In genomic region chr8:121115948-121116347, GRCm38 (mm10) we compare ENCODE assay signal across 7 mouse cellular contexts. TPM values are rescaled to one million over a fixed set of nuclear protein-coding genes. Genes with fewer than 3 reads are reported as not detected.
A peak's percentile ranks its signal among the peaks of the same experiment; 100 is the strongest.
DNase-seq lines count a peak whose midpoint lies in the region; ATAC-seq and TF ChIP-seq lines count a peak whose summit lies in the region.

Gene Foxc2 (plus strand): TSS chr8:121116171.

- H3K9ac ChIP-seq in intestine, embryonic 14.5 days (ENCODE audit: low read length), result peak within 1 kb of the TSS; percentile 27
- H3K9ac ChIP-seq in limb, embryonic 12.5 days (replicated peaks), result peak within 1 kb of the TSS; percentile 70
- H3K9ac ChIP-seq in midbrain, embryonic 14.5 days (replicated peaks; ENCODE audit: low read length), result 0 out of 2 replicates have a peak within 1 kb of the TSS, but pooled peaks have one; percentile 7

- intact Hi-C loops in gastrocnemius, postnatal 14 days (cut with DNase I; ENCODE audit: low total_unique reads), result loop anchor here (10.0 kb wide), 1 partner anchor 99 kb away; no protein-coding TSS in a partner anchor

- ATAC-seq in Patski, result peak; percentile 61
- ATAC-seq in intestine, embryonic 14.5 days (replicated peaks; ENCODE audit: low FRiP score, low TSS enrichment, low read depth), result peak; percentile 49; the same call in 1 of the 2 replicates
- no peak for ATAC-seq in limb, embryonic 12.5 days (ENCODE audit: insufficient number of reproducible peaks, insufficient read depth, low FRiP score, low TSS enrichment, low read depth)
- no peak for ATAC-seq in midbrain, embryonic 14.5 days (ENCODE audit: low FRiP score, low TSS enrichment)

- H3K27me3 ChIP-seq in Patski, result no peaks in the 10 kb centered on the region
- peaks cover 74% of the 10 kb centered on the region for H3K27me3 ChIP-seq in intestine, embryonic 14.5 days (replicated peaks; ENCODE audit: control insufficient read depth, insufficient read depth, low read length)
- peaks cover 85% of the 10 kb centered on the region for H3K27me3 ChIP-seq in limb, embryonic 12.5 days
- H3K27me3 ChIP-seq in midbrain, embryonic 14.5 days (ENCODE audit: control insufficient read depth, insufficient read depth, low read length), result peaks cover 84% of the 10 kb centered on the region

- peak within 1 kb of the TSS; percentile 91 for H3K4me2 ChIP-seq in intestine, embryonic 14.5 days (ENCODE audit: low read length)
- H3K4me2 ChIP-seq in limb, embryonic 12.5 days, result peak within 1 kb of the TSS; percentile 91
- H3K4me2 ChIP-seq in midbrain, embryonic 14.5 days (ENCODE audit: low read length), result peak within 1 kb of the TSS; percentile 49

- TF ChIP-seq CTCF in Patski (IDR thresholded peaks at IDR 0.05), result no peak

- H3K27ac ChIP-seq in intestine, embryonic 14.5 days (ENCODE audit: low read depth), result no peak within 1 kb of the TSS
- H3K27ac ChIP-seq in limb, embryonic 12.5 days, result peak within 1 kb of the TSS; percentile 89
- H3K27ac ChIP-seq in midbrain, embryonic 14.5 days (replicated peaks; ENCODE audit: low read depth, low read length), result no peak within 1 kb of the TSS

- H3K4me3 ChIP-seq in intestine, embryonic 14.5 days (ENCODE audit: low read depth, low read length), result peak within 1 kb of the TSS; percentile 46
- H3K4me3 ChIP-seq in limb, embryonic 12.5 days (replicated peaks), result peak within 1 kb of the TSS; percentile 62
- H3K4me3 ChIP-seq in midbrain, embryonic 14.5 days (replicated peaks; ENCODE audit: low read depth, low read length), result peak within 1 kb of the TSS; percentile 28

- peaks cover 5% of the 10 kb centered on the region; the same call in 1 of the 2 replicates for H3K9me3 ChIP-seq in intestine, embryonic 14.5 days (ENCODE audit: control insufficient read depth, low read length)
- H3K9me3 ChIP-seq in limb, embryonic 12.5 days, result no peaks in the 10 kb centered on the region
- H3K9me3 ChIP-seq in midbrain, embryonic 14.5 days (ENCODE audit: control insufficient read depth, low read length), result no peaks in the 10 kb centered on the region

- no peak for DNase-seq in Patski (ENCODE audit: low read depth, low spot score)
- DNase-seq in brain, embryonic 18.5 days (ENCODE audit: low read depth, low spot score), result peak; percentile 63
- DNase-seq in gastrocnemius, postnatal 14 days, result peak; percentile 84
- DNase-seq in intestine, embryonic 14.5 days (ENCODE audit: low spot score), result peak; percentile 85
- DNase-seq in midbrain, embryonic 14.5 days, result peak; percentile 85
- peak; percentile 54 to 72 for DNase-seq in spleen, postnatal 4 days (ENCODE audit: low spot score in 2 of 2)

- CTCF ChIA-PET in Patski (lab: Charles Lee), result interaction anchor here (1.0 to 1.7 kb wide), 4 partner anchors 10 to 115 kb away, joined by 3 to 4 read pairs (median 3); no protein-coding TSS in a partner anchor

- in situ Hi-C loops in Patski (cut with MboI; ENCODE audit: low pct_unique_long_range_greater_than_20kb), result loop anchor here (5.0 kb wide), 1 partner anchor 96 kb away; no protein-coding TSS in a partner anchor

- WGBS in intestine, embryonic 14.5 days, result under 1% methylated on average over 25 of the region's 25 CpGs
- WGBS in limb, embryonic 12.5 days, result under 1% methylated on average over 24 of the region's 25 CpGs
- 1% methylated on average over 25 of the region's 25 CpGs for WGBS in midbrain, embryonic 14.5 days

- no peaks in the 10 kb centered on the region for H3K36me3 ChIP-seq in intestine, embryonic 14.5 days (ENCODE audit: control insufficient read depth, insufficient read depth, low read length)
- H3K36me3 ChIP-seq in limb, embryonic 12.5 days, result no peaks in the 10 kb centered on the region
- no peaks in the 10 kb centered on the region for H3K36me3 ChIP-seq in midbrain, embryonic 14.5 days (ENCODE audit: control insufficient read depth, insufficient read depth, low read length)

- H3K4me1 ChIP-seq in intestine, embryonic 14.5 days (replicated peaks; ENCODE audit: control insufficient read depth, insufficient read depth, low read length), result peaks cover 15% of the 10 kb centered on the region
- peaks cover 49% of the 10 kb centered on the region for H3K4me1 ChIP-seq in limb, embryonic 12.5 days (replicated peaks)
- peaks cover 3% of the 10 kb centered on the region; the same call in 1 of the 2 replicates for H3K4me1 ChIP-seq in midbrain, embryonic 14.5 days (ENCODE audit: control insufficient read depth, insufficient read depth, low read length)

- POLR2A ChIA-PET in Patski (lab: Charles Lee), result interaction anchor here (0.6 kb wide), 1 partner anchor 398 kb away, joined by 4 read pairs; no protein-coding TSS in a partner anchor

RNA-seq across cellular contexts. Expression of gene Foxc2, which starts in this region (rescaled TPM):
- polyA plus RNA-seq in Patski (2021), result 2.1 TPM
- total RNA-seq in gastrocnemius, postnatal 14 days (2021), result under 1 TPM; 0.33 to 0.45 TPM
- 0.43 and 0.48 TPM in 2 replicates for polyA plus RNA-seq in intestine, embryonic 14.5 days (2014; fragmentation: Nextera tagmentation; extraction: Ambion mirVana)
- 6.0 and 8.6 TPM in 2 replicates for polyA plus RNA-seq in limb, embryonic 12.5 days (2016; fragmentation: Nextera tagmentation; extraction: Ambion mirVana)
- 1.5 TPM in 1 of 2 replicates, not detected in the other for polyA plus RNA-seq in midbrain, embryonic 14.5 days (2014; fragmentation: Nextera tagmentation; extraction: Ambion mirVana)

Comparison
In these comparisons a context has a peak if more than half of its experiments do, and no peak if none do; other contexts are left out.
1. Peak in DNase-seq in gastrocnemius, postnatal 14 days; RNA of the gene not detected or under 1 TPM.
2. Peak in DNase-seq, ATAC-seq, H3K4me3 ChIP-seq, H3K9ac ChIP-seq and H3K4me2 ChIP-seq in intestine, embryonic 14.5 days; RNA of the gene not detected or under 1 TPM.
3. H3K9ac ChIP-seq: peak in every context shown above with its lines; median percentile 70 in limb, embryonic 12.5 days; 27 in intestine, embryonic 14.5 days; 7 in midbrain, embryonic 14.5 days.